Mouse (Mus musculus): ENCODE measurements around the gene Xrcc1. TPM values are rescaled to one million over a fixed set of nuclear protein-coding genes. Genes with fewer than 3 reads are reported as not detected.

Xrcc1 gene
- polyA plus RNA-seq, 1 experiment from 2014 or later, result 69.8 TPM

DNA sequence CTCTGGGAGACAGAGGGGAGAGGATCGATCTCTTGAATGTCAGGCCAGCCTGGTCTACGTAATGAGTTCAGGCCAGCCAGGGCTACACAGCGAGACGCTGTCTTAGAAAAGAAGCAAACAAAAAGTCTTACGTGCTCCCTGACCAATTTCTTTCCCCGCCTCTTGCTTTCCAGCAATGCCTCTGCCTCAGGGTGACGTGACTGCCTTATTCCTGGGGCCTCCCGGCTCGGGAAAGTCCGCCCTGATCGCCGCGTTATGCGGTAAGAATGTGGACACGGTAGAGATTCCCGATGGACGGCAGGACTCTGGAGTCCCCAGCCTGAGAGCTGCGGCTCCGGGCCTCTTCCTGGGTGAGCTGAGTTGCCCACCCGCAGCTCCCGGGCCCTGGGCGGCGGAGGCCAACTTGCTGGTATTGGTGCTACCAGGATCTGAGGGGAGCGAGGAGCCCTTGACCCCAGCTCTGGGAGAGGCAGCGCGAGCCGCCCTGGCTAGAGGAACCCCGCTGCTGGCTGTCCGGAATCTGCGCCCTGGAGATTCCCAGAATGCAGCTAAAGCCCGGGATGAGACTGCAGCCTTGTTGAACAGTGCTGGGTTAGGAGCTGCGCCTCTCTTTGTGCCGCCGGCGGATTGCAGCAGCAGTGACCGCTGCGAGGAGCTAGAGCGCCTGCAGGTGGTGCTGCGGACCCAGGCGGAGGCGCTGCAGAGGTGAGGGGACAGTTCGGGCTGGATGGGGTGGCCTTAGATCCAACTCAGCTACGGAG lies 14.7 kb upstream of the Xrcc1 start:
- Histone ChIP-seq H3K4me3 (ENCODE audit: low read depth, low read length) (peak overlapping the region; percentile 71), H3K4me2 (peak overlapping the region; percentile 99), H3K27me3 (ENCODE audit: control insufficient read depth, insufficient read depth, low read length) (peaks cover 15% of the 10 kb centered on the region), H3K27ac (ENCODE audit: low read depth, low read length) (peak overlapping the region; percentile 68), H3K9me3 (replicated peaks; ENCODE audit: control insufficient read depth, low read length) (no peaks in the 10 kb centered on the region), H3K4me1 (ENCODE audit: control insufficient read depth, insufficient read depth, low read length) (peaks cover 24% of the 10 kb centered on the region), H3K9ac (ENCODE audit: low read depth, low read length) (peak overlapping the region; percentile 87), H3K36me3 (ENCODE audit: control insufficient read depth, insufficient read depth, low read length) (peaks cover 13% of the 10 kb centered on the region)
- 1% methylated on average over 43 of the region's 43 CpGs for WGBS (ENCODE audit: insufficient replicate concordance)
- peak; percentile 43 for ATAC-seq (replicated peaks; ENCODE audit: insufficient number of reproducible peaks, low FRiP score, low TSS enrichment)

GRCm38 (mm10) chr7:24533031-24533571 lies 13.0 kb upstream of the Xrcc1 start:
- no peak overlapping the region for H3K4me2 ChIP-seq
- peaks cover 24% of the 10 kb centered on the region for H3K4me1 ChIP-seq (ENCODE audit: control insufficient read depth, insufficient read depth, low read length)
- no peak overlapping the region for H3K27ac ChIP-seq (ENCODE audit: low read depth, low read length)
- H3K4me3 ChIP-seq (ENCODE audit: low read depth, low read length), result no peak overlapping the region; the same call in 1 of the 2 replicates
- WGBS (ENCODE audit: insufficient replicate concordance), result 66% methylated on average over 28 of the region's 28 CpGs
- H3K9me3 ChIP-seq (replicated peaks; ENCODE audit: control insufficient read depth, low read length), result no peaks in the 10 kb centered on the region
- H3K9ac ChIP-seq (ENCODE audit: low read depth, low read length), result no peak overlapping the region
- ATAC-seq (replicated peaks; ENCODE audit: insufficient number of reproducible peaks, low FRiP score, low TSS enrichment), result no peak
- peaks cover 15% of the 10 kb centered on the region for H3K27me3 ChIP-seq (ENCODE audit: control insufficient read depth, insufficient read depth, low read length)
- peaks cover 13% of the 10 kb centered on the region for H3K36me3 ChIP-seq (ENCODE audit: control insufficient read depth, insufficient read depth, low read length)

GRCm38 (mm10) chr7:24533806-24534205 lies 12.3 kb upstream of the Xrcc1 start:
- Histone ChIP-seq H3K27me3 (ENCODE audit: control insufficient read depth, insufficient read depth, low read length) (peaks cover 15% of the 10 kb centered on the region), H3K4me1 (ENCODE audit: control insufficient read depth, insufficient read depth, low read length) (peaks cover 24% of the 10 kb centered on the region), H3K4me2 (peak overlapping the region; percentile 47), H3K9ac (ENCODE audit: low read depth, low read length) (no peak overlapping the region), H3K27ac (ENCODE audit: low read depth, low read length) (no peak overlapping the region), H3K4me3 (ENCODE audit: low read depth, low read length) (peak overlapping the region; percentile 23; the same call in 1 of the 2 replicates), H3K9me3 (replicated peaks; ENCODE audit: control insufficient read depth, low read length) (no peaks in the 10 kb centered on the region), H3K36me3 (ENCODE audit: control insufficient read depth, insufficient read depth, low read length) (peaks cover 13% of the 10 kb centered on the region)
- no peak for ATAC-seq (replicated peaks; ENCODE audit: insufficient number of reproducible peaks, low FRiP score, low TSS enrichment)
- WGBS (ENCODE audit: insufficient replicate concordance), result 20% methylated on average over 41 of the region's 42 CpGs

DNA sequence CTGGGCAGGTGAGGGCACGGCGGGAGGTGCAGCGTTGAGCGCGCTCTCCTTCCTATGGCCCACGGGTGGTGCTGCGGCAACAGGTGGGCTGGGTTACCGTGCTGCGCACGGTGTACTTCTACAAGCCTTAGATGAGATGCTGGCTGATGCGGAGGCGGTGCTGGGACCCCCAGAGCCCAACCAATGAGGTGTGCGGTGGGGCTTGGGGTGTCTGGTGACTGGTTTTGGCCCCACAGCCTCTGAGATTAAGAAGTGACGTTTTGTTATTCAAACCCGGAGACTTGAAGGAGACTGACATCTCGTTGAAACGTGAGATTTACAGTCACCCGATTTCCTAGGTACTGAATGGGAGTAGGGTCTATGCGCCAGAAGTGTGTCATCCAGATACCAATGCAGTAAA lies 11.8 kb upstream of the Xrcc1 start:
- peak overlapping the region; percentile 47 for H3K4me2 ChIP-seq
- 25% methylated on average over 19 of the region's 19 CpGs for WGBS (ENCODE audit: insufficient replicate concordance)
- H3K27me3 ChIP-seq (ENCODE audit: control insufficient read depth, insufficient read depth, low read length), result peaks cover 15% of the 10 kb centered on the region
- ATAC-seq (replicated peaks; ENCODE audit: insufficient number of reproducible peaks, low FRiP score, low TSS enrichment), result no peak
- H3K9me3 ChIP-seq (replicated peaks; ENCODE audit: control insufficient read depth, low read length), result no peaks in the 10 kb centered on the region
- peaks cover 24% of the 10 kb centered on the region for H3K4me1 ChIP-seq (ENCODE audit: control insufficient read depth, insufficient read depth, low read length)
- peak overlapping the region; percentile 23; the same call in 1 of the 2 replicates for H3K4me3 ChIP-seq (ENCODE audit: low read depth, low read length)
- H3K9ac ChIP-seq (ENCODE audit: low read depth, low read length), result no peak overlapping the region
- peaks cover 13% of the 10 kb centered on the region for H3K36me3 ChIP-seq (ENCODE audit: control insufficient read depth, insufficient read depth, low read length)
- H3K27ac ChIP-seq (ENCODE audit: low read depth, low read length), result no peak overlapping the region

- Histone ChIP-seq H3K36me3 (ENCODE audit: control insufficient read depth, insufficient read depth, low read length) (peaks cover 13% of the 10 kb centered on the region), H3K9ac (ENCODE audit: low read depth, low read length) (no peak overlapping the region), H3K4me1 (ENCODE audit: control insufficient read depth, insufficient read depth, low read length) (peaks cover 15% of the 10 kb centered on the region), H3K27me3 (ENCODE audit: control insufficient read depth, insufficient read depth, low read length) (peaks cover 15% of the 10 kb centered on the region), H3K4me3 (ENCODE audit: low read depth, low read length) (no peak overlapping the region), H3K4me2 (no peak overlapping the region), H3K27ac (ENCODE audit: low read depth, low read length) (no peak overlapping the region), H3K9me3 (replicated peaks; ENCODE audit: control insufficient read depth, low read length) (no peaks in the 10 kb centered on the region)
- no peak for ATAC-seq (replicated peaks; ENCODE audit: insufficient number of reproducible peaks, low FRiP score, low TSS enrichment)
- WGBS (ENCODE audit: insufficient replicate concordance), result 86% methylated on average over 4 of the region's 4 CpGs
Measured at GRCm38 (mm10) chr7:24537081-24537480, 9.0 kb upstream of the Xrcc1 start.

DNA sequence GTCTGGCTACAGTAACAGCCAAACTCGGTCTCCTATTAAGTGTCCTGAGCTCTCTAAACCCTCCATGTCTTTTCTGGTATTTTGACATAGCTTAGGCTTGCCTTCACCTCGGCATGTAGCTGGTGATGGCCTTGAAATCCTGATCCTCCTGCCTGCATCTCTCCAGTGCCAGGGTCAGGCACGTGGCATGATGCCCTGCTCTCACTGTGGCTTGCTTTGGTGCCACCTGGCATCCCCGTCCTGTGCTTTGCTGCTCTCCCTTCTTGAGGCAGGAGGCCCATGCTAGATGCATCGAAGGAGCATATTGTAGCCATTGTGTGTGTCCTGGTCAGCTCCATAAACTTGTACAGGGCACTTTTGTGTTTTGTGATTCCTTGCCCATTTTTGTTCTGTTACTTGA lies 8.5 kb upstream of the Xrcc1 start:
- no peak for ATAC-seq (replicated peaks; ENCODE audit: insufficient number of reproducible peaks, low FRiP score, low TSS enrichment)
- Histone ChIP-seq H3K27ac (ENCODE audit: low read depth, low read length) (no peak overlapping the region), H3K36me3 (ENCODE audit: control insufficient read depth, insufficient read depth, low read length) (peaks cover 13% of the 10 kb centered on the region), H3K9me3 (replicated peaks; ENCODE audit: control insufficient read depth, low read length) (no peaks in the 10 kb centered on the region), H3K9ac (ENCODE audit: low read depth, low read length) (no peak overlapping the region), H3K4me3 (ENCODE audit: low read depth, low read length) (no peak overlapping the region), H3K4me2 (no peak overlapping the region), H3K27me3 (ENCODE audit: control insufficient read depth, insufficient read depth, low read length) (peaks cover 15% of the 10 kb centered on the region), H3K4me1 (ENCODE audit: control insufficient read depth, insufficient read depth, low read length) (peaks cover 12% of the 10 kb centered on the region)
- WGBS (ENCODE audit: insufficient replicate concordance), result 77% methylated on average over 5 of the region's 5 CpGs

DNA sequence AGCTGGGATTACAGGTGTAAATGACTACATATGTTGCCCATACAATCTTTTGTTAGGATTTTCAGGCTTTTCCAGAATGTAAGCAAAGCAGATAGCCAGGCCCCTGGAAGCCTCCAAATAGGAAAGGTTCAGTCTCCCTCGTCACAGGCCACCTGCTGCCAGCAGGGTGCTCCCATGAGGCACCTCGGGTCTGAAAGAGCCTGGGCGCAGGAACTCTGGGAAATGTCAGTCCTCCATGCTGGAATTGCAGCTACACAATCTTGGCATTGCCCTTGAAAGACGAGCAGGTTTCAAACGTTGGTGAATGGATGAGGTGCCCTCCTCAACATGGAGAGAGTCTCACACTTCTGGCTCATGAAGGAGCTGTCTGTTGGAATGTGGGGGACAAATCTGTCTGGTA lies 7.9 kb upstream of the Xrcc1 start:
- H3K9ac ChIP-seq (ENCODE audit: low read depth, low read length), result no peak overlapping the region
- ATAC-seq (replicated peaks; ENCODE audit: insufficient number of reproducible peaks, low FRiP score, low TSS enrichment), result no peak
- H3K36me3 ChIP-seq (ENCODE audit: control insufficient read depth, insufficient read depth, low read length), result peaks cover 13% of the 10 kb centered on the region
- no peaks in the 10 kb centered on the region for H3K9me3 ChIP-seq (replicated peaks; ENCODE audit: control insufficient read depth, low read length)
- WGBS (ENCODE audit: insufficient replicate concordance), result 31% methylated on average over 5 of the region's 5 CpGs
- peaks cover 11% of the 10 kb centered on the region for H3K27me3 ChIP-seq (ENCODE audit: control insufficient read depth, insufficient read depth, low read length)
- no peak overlapping the region for H3K4me3 ChIP-seq (ENCODE audit: low read depth, low read length)
- H3K27ac ChIP-seq (ENCODE audit: low read depth, low read length), result no peak overlapping the region
- no peak overlapping the region for H3K4me2 ChIP-seq
- H3K4me1 ChIP-seq (ENCODE audit: control insufficient read depth, insufficient read depth, low read length), result peaks cover 12% of the 10 kb centered on the region

GRCm38 (mm10) chr7:24538701-24539100 lies 7.4 kb upstream of the Xrcc1 start:
- no peak overlapping the region for H3K9ac ChIP-seq (ENCODE audit: low read depth, low read length)
- no peak overlapping the region for H3K27ac ChIP-seq (ENCODE audit: low read depth, low read length)
- peaks cover 7% of the 10 kb centered on the region for H3K4me1 ChIP-seq (ENCODE audit: control insufficient read depth, insufficient read depth, low read length)
- peaks cover 6% of the 10 kb centered on the region for H3K27me3 ChIP-seq (ENCODE audit: control insufficient read depth, insufficient read depth, low read length)
- peaks cover 9% of the 10 kb centered on the region for H3K36me3 ChIP-seq (ENCODE audit: control insufficient read depth, insufficient read depth, low read length)
- WGBS (ENCODE audit: insufficient replicate concordance), result 77% methylated on average over 5 of the region's 5 CpGs
- no peaks in the 10 kb centered on the region for H3K9me3 ChIP-seq (replicated peaks; ENCODE audit: control insufficient read depth, low read length)
- H3K4me3 ChIP-seq (ENCODE audit: low read depth, low read length), result no peak overlapping the region
- ATAC-seq (replicated peaks; ENCODE audit: insufficient number of reproducible peaks, low FRiP score, low TSS enrichment), result no peak
- no peak overlapping the region for H3K4me2 ChIP-seq

DNA sequence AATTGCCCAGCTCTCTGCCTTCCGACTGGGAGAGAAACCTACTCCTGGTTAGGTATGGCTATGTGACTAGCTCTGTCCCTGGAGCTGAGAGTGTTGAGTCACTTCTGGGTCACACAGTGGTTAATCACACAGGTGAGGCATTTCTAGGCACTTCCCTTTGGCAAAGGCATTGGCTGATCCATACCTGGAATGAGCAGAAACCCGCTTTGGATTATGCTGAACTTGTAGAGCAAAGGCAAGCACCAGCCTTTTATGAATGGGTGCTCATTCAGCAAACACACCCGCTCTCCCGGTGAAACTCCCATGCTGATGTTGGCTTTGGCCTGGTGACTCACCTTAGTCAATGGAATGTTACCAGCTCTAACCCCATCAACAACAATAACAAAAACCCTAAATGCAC lies 6.4 kb upstream of the Xrcc1 start:
- Histone ChIP-seq H3K27ac (ENCODE audit: low read depth, low read length) (no peak overlapping the region), H3K9me3 (replicated peaks; ENCODE audit: control insufficient read depth, low read length) (no peaks in the 10 kb centered on the region), H3K4me2 (no peak overlapping the region), H3K27me3 (ENCODE audit: control insufficient read depth, insufficient read depth, low read length) (no peaks in the 10 kb centered on the region), H3K4me3 (ENCODE audit: low read depth, low read length) (no peak overlapping the region), H3K36me3 (ENCODE audit: control insufficient read depth, insufficient read depth, low read length) (peaks cover 3% of the 10 kb centered on the region; the same call in 1 of the 2 replicates), H3K9ac (ENCODE audit: low read depth, low read length) (no peak overlapping the region), H3K4me1 (ENCODE audit: control insufficient read depth, insufficient read depth, low read length) (no peaks in the 10 kb centered on the region)
- ATAC-seq (replicated peaks; ENCODE audit: insufficient number of reproducible peaks, low FRiP score, low TSS enrichment), result no peak
- 87% methylated on average over 4 of the region's 4 CpGs for WGBS (ENCODE audit: insufficient replicate concordance)
